Mouse (Mus musculus): ENCODE measurements around the gene Cp.

- no peak for TF ChIP-seq CTCF (IDR thresholded peaks at IDR 0.05; ENCODE audit: borderline replicate concordance, extremely low read depth, insufficient read depth, insufficient read length)
- TF ChIP-seq POLR2A (IDR thresholded peaks at IDR 0.05; ENCODE audit: borderline replicate concordance, extremely low read depth, insufficient read depth, insufficient read length, poor library complexity, severe bottlenecking): no peak
Measured at GRCm38 (mm10) chr3:20058197-20058541, 101.3 kb downstream of the Cp start.

All from brain, embryonic 14.5 days (tissue).